Mouse (Mus musculus): ENCODE data around the gene Gm38392. TPM values are rescaled to one million over a fixed set of nuclear protein-coding genes. Genes with fewer than 3 reads are reported as not detected.
A peak's percentile ranks its signal among the peaks of the same experiment; 100 is the strongest.
"Not testable (repeated sequence)": the region's sequence is repeated elsewhere in the genome, so short reads cannot be mapped to it uniquely, and the experiment has no call there.

The Gm38392 gene
- polyA plus RNA-seq, 1 experiment from 2014 or later: 0.55 TPM

- Histone ChIP-seq H3K36me3 (peaks cover 28% of the 10 kb centered on the region), H3K4me1 (peaks cover 15% of the 10 kb centered on the region), H3K27ac (peak within 1 kb of the TSS; percentile 95), H3K9me3 (no peaks in the 10 kb centered on the region), H3K4me2 (peak within 1 kb of the TSS; percentile 89), H3K4me3 (peak within 1 kb of the TSS; percentile 75), H3K9ac (peak within 1 kb of the TSS; percentile 92), H3K27me3 (no peaks in the 10 kb centered on the region)
- WGBS: under 1% methylated on average over 44 of the region's 44 CpGs
- ATAC-seq (ENCODE audit: insufficient number of reproducible peaks, insufficient read depth, low FRiP score, low TSS enrichment, low read depth): peak; percentile 99
Measured at GRCm38 (mm10) chr3:88296561-88297318, 9.7 kb upstream of the Gm38392 start, which contains the start of the genes Tsacc and Cct3. Tsacc (minus strand) TSS chr3:88296999. Cct3 (plus strand) TSS chr3:88297116.

GRCm38 (mm10) chr3:88296110-88296560 is 9.1 kb upstream of the Gm38392 start:
- Histone ChIP-seq H3K36me3 (peaks cover 22% of the 10 kb centered on the region), H3K4me1 (peaks cover 15% of the 10 kb centered on the region), H3K9ac (peak overlapping the region; percentile 92), H3K27me3 (no peaks in the 10 kb centered on the region), H3K9me3 (no peaks in the 10 kb centered on the region), H3K27ac (peak overlapping the region; percentile 95), H3K4me3 (peak overlapping the region; percentile 75), H3K4me2 (peak overlapping the region; percentile 89)
- no peak for ATAC-seq (ENCODE audit: insufficient number of reproducible peaks, insufficient read depth, low FRiP score, low TSS enrichment, low read depth)
- under 1% methylated on average over 12 of the region's 12 CpGs for WGBS

GRCm38 (mm10) chr3:88295272-88295671 is 8.3 kb upstream of the Gm38392 start:
- Histone ChIP-seq H3K27ac (peak overlapping the region; percentile 95; the same call in 1 of the 2 replicates), H3K4me3 (peak overlapping the region; percentile 75; the same call in 1 of the 2 replicates), H3K36me3 (peaks cover 13% of the 10 kb centered on the region), H3K9ac (peak overlapping the region; percentile 28; the same call in 1 of the 2 replicates), H3K4me2 (peak overlapping the region; percentile 89), H3K4me1 (peaks cover 15% of the 10 kb centered on the region)
- not testable (repeated sequence) for ATAC-seq (ENCODE audit: insufficient number of reproducible peaks, insufficient read depth, low FRiP score, low TSS enrichment, low read depth); H3K9me3 ChIP-seq; H3K27me3 ChIP-seq
- 70% methylated on average over 1 of the region's 1 CpGs for whole genome bisulfite sequencing

- ATAC-seq (ENCODE audit: insufficient number of reproducible peaks, insufficient read depth, low FRiP score, low TSS enrichment, low read depth): no peak
- 51% methylated on average over 4 of the region's 4 CpGs for WGBS
- Histone ChIP-seq H3K9ac (no peak overlapping the region), H3K9me3 (no peaks in the 10 kb centered on the region), H3K4me3 (no peak overlapping the region), H3K27ac (no peak overlapping the region), H3K4me2 (no peak overlapping the region), H3K36me3 (0 out of 2 replicates have a peak, but pooled peaks cover under 1% of the 10 kb centered on the region), H3K27me3 (no peaks in the 10 kb centered on the region), H3K4me1 (peaks cover 6% of the 10 kb centered on the region; the same call in 1 of the 2 replicates)
Measured at GRCm38 (mm10) chr3:88291970-88292369, 5.0 kb upstream of the Gm38392 start.

- 85% methylated on average over 10 of the region's 10 CpGs for WGBS
- H3K4me3 ChIP-seq: not testable (repeated sequence)
Measured at GRCm38 (mm10) chr3:88288133-88288713, 1.2 kb upstream of the Gm38392 start.

GRCm38 (mm10) chr3:88285565-88285895 is 1.5 kb downstream of the Gm38392 start:
- H3K4me2 ChIP-seq; H3K4me1 ChIP-seq; H3K9me3 ChIP-seq; ATAC-seq (ENCODE audit: insufficient number of reproducible peaks, insufficient read depth, low FRiP score, low TSS enrichment, low read depth); H3K9ac ChIP-seq; H3K27me3 ChIP-seq; H3K27ac ChIP-seq; H3K4me3 ChIP-seq: not testable (repeated sequence)
- peaks cover 10% of the 10 kb centered on the region; the same call in 1 of the 2 replicates for H3K36me3 ChIP-seq
- no CpG with 5 or more reads among the region's 2 CpGs for WGBS

More at GRCm38 (mm10) chr3:88288133-88288713, 1.2 kb upstream of the Gm38392 start:
- not testable (repeated sequence) for H3K4me1 ChIP-seq; H3K4me2 ChIP-seq; ATAC-seq (ENCODE audit: insufficient number of reproducible peaks, insufficient read depth, low FRiP score, low TSS enrichment, low read depth); H3K9ac ChIP-seq; H3K27me3 ChIP-seq; H3K9me3 ChIP-seq; H3K27ac ChIP-seq
- H3K36me3 ChIP-seq: peaks cover 10% of the 10 kb centered on the region; the same call in 1 of the 2 replicates

GRCm38 (mm10) chr3:88284815-88285564 is 2.0 kb downstream of the Gm38392 start:
- H3K4me3 ChIP-seq; H3K9me3 ChIP-seq; ATAC-seq (ENCODE audit: insufficient number of reproducible peaks, insufficient read depth, low FRiP score, low TSS enrichment, low read depth); H3K9ac ChIP-seq; H3K4me2 ChIP-seq; H3K4me1 ChIP-seq; H3K27ac ChIP-seq; H3K27me3 ChIP-seq: not testable (repeated sequence)
- WGBS: 95% methylated on average over 14 of the region's 14 CpGs
- peaks cover 10% of the 10 kb centered on the region; the same call in 1 of the 2 replicates for H3K36me3 ChIP-seq

GRCm38 (mm10) chr3:88281141-88281916 is 5.7 kb downstream of the Gm38392 start:
- H3K27me3 ChIP-seq; H3K4me1 ChIP-seq; H3K36me3 ChIP-seq; H3K4me3 ChIP-seq; H3K27ac ChIP-seq; ATAC-seq (ENCODE audit: insufficient number of reproducible peaks, insufficient read depth, low FRiP score, low TSS enrichment, low read depth); H3K4me2 ChIP-seq; H3K9me3 ChIP-seq; H3K9ac ChIP-seq: not testable (repeated sequence)
- WGBS: 64% methylated on average over 11 of the region's 11 CpGs

GRCm38 (mm10) chr3:88280035-88280434 is 7.0 kb downstream of the Gm38392 start:
- 90% methylated on average over 2 of the region's 2 CpGs for WGBS
- Histone ChIP-seq H3K9me3 (no peaks in the 10 kb centered on the region), H3K27me3 (no peaks in the 10 kb centered on the region), H3K4me3 (no peak overlapping the region), H3K27ac (no peak overlapping the region), H3K4me2 (no peak overlapping the region), H3K4me1 (no peaks in the 10 kb centered on the region), H3K9ac (no peak overlapping the region), H3K36me3 (no peaks in the 10 kb centered on the region)
- no peak for ATAC-seq (ENCODE audit: insufficient number of reproducible peaks, insufficient read depth, low FRiP score, low TSS enrichment, low read depth)

GRCm38 (mm10) chr3:88276529-88277143 is 10.4 kb downstream of the Gm38392 start:
- Histone ChIP-seq H3K9ac (no peak overlapping the region), H3K4me3 (no peak overlapping the region), H3K36me3 (no peaks in the 10 kb centered on the region), H3K27me3 (no peaks in the 10 kb centered on the region), H3K4me2 (no peak overlapping the region), H3K9me3 (no peaks in the 10 kb centered on the region), H3K4me1 (no peaks in the 10 kb centered on the region), H3K27ac (no peak overlapping the region)
- 35% methylated on average over 7 of the region's 7 CpGs for WGBS
- ATAC-seq (ENCODE audit: insufficient number of reproducible peaks, insufficient read depth, low FRiP score, low TSS enrichment, low read depth): no peak

Data from embryonic facial prominence, embryonic 13.5 days (tissue).